Mouse (Mus musculus) intestine, embryonic 15.5 days (tissue): Measurements from ENCODE around the gene Vmn2r16. TPM values are rescaled to one million over a fixed set of nuclear protein-coding genes. Genes with fewer than 3 reads are reported as not detected.

Source experiments
- ATAC-seq: fragments of 200-750 bp; cut with Nextera tagmentation; 2 replicates; pipeline ENCODE4 v1.8.0; 2017; ENCODE audit warnings: moderate TSS enrichment, moderate library complexity
- H3K27ac ChIP-seq: fragments of 300-500 bp; sonication (generic); 2 replicates; pipeline ENCODE4 v1.5.1; 2015; ENCODE audit warnings: mild to moderate bottlenecking, inconsistent platforms
- H3K27me3 ChIP-seq: fragments of 300-500 bp; sonication (generic); replicated peaks from 2 replicates; pipeline ENCODE4 v1.6.1; 2015; ENCODE audit warnings: inconsistent platforms
- H3K36me3 ChIP-seq: fragments of 300-500 bp; sonication (generic); 2 replicates; pipeline ENCODE4 v1.6.1; 2015; ENCODE audit warnings: inconsistent platforms
- H3K4me1 ChIP-seq: fragments of 300-500 bp; sonication (generic); replicated peaks from 2 replicates; pipeline ENCODE4 v1.6.1; 2015; ENCODE audit warnings: inconsistent platforms
- H3K4me2 ChIP-seq: fragments of 300-500 bp; sonication (generic); replicated peaks from 2 replicates; pipeline ENCODE4 v1.6.1; 2015; ENCODE audit warnings: mild to moderate bottlenecking, inconsistent platforms
- H3K4me3 ChIP-seq: fragments of 300-500 bp; sonication (generic); replicated peaks from 2 replicates; pipeline ENCODE4 v1.5.1; 2015; ENCODE audit warnings: inconsistent platforms
- H3K9ac ChIP-seq: fragments of 300-500 bp; sonication (generic); 2 replicates; pipeline ENCODE4 v1.6.1; 2015; ENCODE audit warnings: inconsistent platforms
- H3K9me3 ChIP-seq: fragments of 300-500 bp; sonication (generic); 2 replicates; pipeline ENCODE4 v1.6.1; 2016; ENCODE audit warnings: inconsistent platforms
- WGBS: fragments of 180-500 bp; shearing (Covaris S2); methylation state at CpG from one replicate; pipeline ENCODE4 v1.1.7; 2015; 5-methylcytosine and 5-hydroxymethylcytosine counted together
- polyA plus RNA-seq: library from polyadenylated mRNA; unstranded; fragments of >200 nt; fragmentation: Nextera tagmentation; extraction: Ambion mirVana; gene quantifications from 2 replicates; pipeline ENCODE4 v1.2.1, GENCODE M21; 2015

Gene Vmn2r16
- not detected in 2 replicates for polyA plus RNA-seq

DNA sequence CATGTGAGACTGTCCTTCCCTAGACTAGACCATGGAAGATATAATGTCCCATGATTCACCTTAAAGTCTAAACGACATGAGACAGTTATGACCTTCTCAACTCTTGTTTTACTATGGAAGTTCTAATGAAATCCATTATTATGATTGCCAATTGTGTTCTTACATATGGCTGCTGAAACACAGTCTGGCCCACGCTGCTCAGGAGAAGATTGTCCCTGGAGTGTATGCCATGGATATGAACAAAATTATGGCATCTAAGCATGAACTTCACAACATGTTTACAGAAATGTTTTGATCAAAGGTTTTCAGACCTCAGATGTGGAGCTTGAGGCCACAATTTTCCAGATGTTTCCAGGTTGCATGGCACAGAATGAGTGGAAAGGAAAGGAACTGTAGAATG lies at the start of gene Vmn2r16:
TSS of gene Vmn2r16 (plus strand) at position 301 of the 400 bp plus-strand sequence.
- Histone ChIP-seq H3K27ac (no peak within 1 kb of the TSS), H3K9me3 (no peaks in the 10 kb centered on the region), H3K4me3 (no peak within 1 kb of the TSS), H3K9ac (no peak within 1 kb of the TSS), H3K36me3 (no peaks in the 10 kb centered on the region), H3K27me3 (no peaks in the 10 kb centered on the region), H3K4me2 (no peak within 1 kb of the TSS), H3K4me1 (no peaks in the 10 kb centered on the region)
- 70% methylated on average over 2 of the region's 2 CpGs for WGBS
- no peak for ATAC-seq

DNA sequence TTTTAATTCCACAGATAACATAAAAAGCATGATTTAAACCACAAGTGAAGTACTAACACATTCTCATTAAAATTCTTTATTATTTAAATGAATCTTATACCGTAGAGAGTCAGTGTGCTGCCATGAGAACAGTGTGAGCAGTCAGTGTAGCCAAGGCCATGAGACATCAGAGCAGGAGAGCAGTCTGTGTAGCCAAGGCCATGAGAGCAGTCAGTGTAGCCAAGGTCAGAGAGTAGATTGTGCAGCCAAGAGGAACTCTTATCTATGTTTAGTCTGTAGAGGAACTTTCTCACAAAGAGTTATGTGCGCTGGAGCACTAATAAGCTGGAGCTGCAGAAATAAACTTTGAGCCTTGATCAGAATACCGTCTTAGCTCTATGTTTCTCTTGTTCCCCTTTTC lies 35.3 kb upstream of the Vmn2r16 start:
- no peaks in the 10 kb centered on the region for H3K27me3 ChIP-seq
- no peaks in the 10 kb centered on the region for H3K9me3 ChIP-seq
- H3K36me3 ChIP-seq: no peaks in the 10 kb centered on the region
- no peak for ATAC-seq
- H3K4me1 ChIP-seq: no peaks in the 10 kb centered on the region
- WGBS: 76% methylated on average over 3 of the region's 3 CpGs
- no peak overlapping the region for H3K9ac ChIP-seq
- H3K4me3 ChIP-seq: no peak overlapping the region
- H3K4me2 ChIP-seq: no peak overlapping the region
- no peak overlapping the region for H3K27ac ChIP-seq

DNA sequence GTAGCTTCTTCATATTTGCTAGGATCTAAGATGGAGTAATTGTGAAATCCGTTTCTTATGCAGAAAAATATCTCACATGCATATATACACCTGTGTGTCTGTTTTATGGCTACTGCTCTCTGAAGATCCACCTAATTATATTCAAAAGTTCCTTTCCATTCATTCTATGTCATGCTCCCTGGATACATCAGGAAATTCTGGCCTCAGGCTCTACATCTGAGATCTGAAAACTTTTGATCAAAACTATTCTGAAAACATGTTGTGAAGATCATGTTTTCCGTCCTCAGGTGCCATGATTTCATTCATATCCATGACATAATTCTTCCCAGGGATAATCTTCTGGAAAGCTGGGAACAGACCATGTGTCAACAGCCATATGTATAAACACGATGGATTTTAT lies 32.4 kb upstream of the Vmn2r16 start, which contains the start of gene Vmn2r15:
TSS of gene Vmn2r15 (minus strand) at position 101 of the 400 bp plus-strand sequence.
- H3K9ac ChIP-seq: no peak within 1 kb of the TSS
- 53% methylated on average over 3 of the region's 3 CpGs for WGBS
- H3K36me3 ChIP-seq: no peaks in the 10 kb centered on the region
- H3K27me3 ChIP-seq: no peaks in the 10 kb centered on the region
- no peak for ATAC-seq
- H3K27ac ChIP-seq: no peak within 1 kb of the TSS
- no peaks in the 10 kb centered on the region for H3K9me3 ChIP-seq
- H3K4me2 ChIP-seq: no peak within 1 kb of the TSS
- H3K4me1 ChIP-seq: no peaks in the 10 kb centered on the region
- H3K4me3 ChIP-seq: no peak within 1 kb of the TSS

DNA sequence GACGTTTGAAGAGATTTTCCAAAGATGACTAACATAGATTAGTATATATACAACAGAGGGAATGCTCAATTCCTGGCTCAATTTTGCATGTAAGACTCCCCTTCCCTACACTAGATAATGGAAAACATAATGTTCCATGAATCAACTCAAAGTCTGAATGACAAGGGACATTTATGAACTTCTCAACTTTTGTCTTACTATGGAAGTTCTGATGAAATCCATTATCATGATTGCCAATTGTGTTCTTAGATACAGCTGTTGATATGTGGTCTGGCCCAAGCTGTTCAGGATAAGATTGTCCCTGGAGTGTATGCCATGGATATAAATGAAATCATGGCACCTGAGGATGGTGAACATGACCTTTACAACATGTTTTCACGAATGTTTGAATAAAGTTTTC lies 89.4 kb downstream of the Vmn2r16 start, which contains the start of gene Vmn2r17:
TSS of gene Vmn2r17 (plus strand) at position 301 of the 400 bp plus-strand sequence.
- no peaks in the 10 kb centered on the region for H3K4me1 ChIP-seq
- H3K36me3 ChIP-seq: no peaks in the 10 kb centered on the region
- no peaks in the 10 kb centered on the region for H3K27me3 ChIP-seq
- no peak within 1 kb of the TSS for H3K9ac ChIP-seq
- 63% methylated on average over 2 of the region's 2 CpGs for WGBS
- no peaks in the 10 kb centered on the region for H3K9me3 ChIP-seq
- H3K27ac ChIP-seq: no peak within 1 kb of the TSS
- no peak for ATAC-seq
- H3K4me3 ChIP-seq: no peak within 1 kb of the TSS
- no peak within 1 kb of the TSS for H3K4me2 ChIP-seq

Other genes with a start within 250 kb of the Vmn2r16 start
- not detected in 2 replicates for gene Vmn2r12, start 232.2 kb upstream of the Vmn2r16 start, polyA plus RNA-seq
- not detected in 2 replicates for gene Vmn2r13, start 138.0 kb upstream of the Vmn2r16 start, polyA plus RNA-seq
- gene Vmn2r14, start 105.5 kb upstream of the Vmn2r16 start, polyA plus RNA-seq: not detected in 2 replicates
- not detected in 2 replicates for gene Vmn2r15, start 32.5 kb upstream of the Vmn2r16 start, polyA plus RNA-seq
- gene Vmn2r17, start 89.5 kb downstream of the Vmn2r16 start, polyA plus RNA-seq: not detected in 2 replicates
- 12.3 and 14.1 TPM in 2 replicates for gene Crlf2, start 228.8 kb downstream of the Vmn2r16 start, polyA plus RNA-seq